Mouse (Mus musculus) skeletal muscle tissue, adult 2 months (tissue): ENCODE data around the gene Smg9.
A peak's percentile ranks its signal among the peaks of the same experiment; 100 is the strongest.
"Not testable (repeated sequence)": the region's sequence is repeated elsewhere in the genome, so short reads cannot be mapped to it uniquely, and the experiment has no call there.

Experiments
- DNase-seq: peaks from one replicate; pipeline ENCODE4 v3.0.0-alpha.2; 2012; ENCODE audit warnings: low read depth, low spot score

Smg9 gene

DNA sequence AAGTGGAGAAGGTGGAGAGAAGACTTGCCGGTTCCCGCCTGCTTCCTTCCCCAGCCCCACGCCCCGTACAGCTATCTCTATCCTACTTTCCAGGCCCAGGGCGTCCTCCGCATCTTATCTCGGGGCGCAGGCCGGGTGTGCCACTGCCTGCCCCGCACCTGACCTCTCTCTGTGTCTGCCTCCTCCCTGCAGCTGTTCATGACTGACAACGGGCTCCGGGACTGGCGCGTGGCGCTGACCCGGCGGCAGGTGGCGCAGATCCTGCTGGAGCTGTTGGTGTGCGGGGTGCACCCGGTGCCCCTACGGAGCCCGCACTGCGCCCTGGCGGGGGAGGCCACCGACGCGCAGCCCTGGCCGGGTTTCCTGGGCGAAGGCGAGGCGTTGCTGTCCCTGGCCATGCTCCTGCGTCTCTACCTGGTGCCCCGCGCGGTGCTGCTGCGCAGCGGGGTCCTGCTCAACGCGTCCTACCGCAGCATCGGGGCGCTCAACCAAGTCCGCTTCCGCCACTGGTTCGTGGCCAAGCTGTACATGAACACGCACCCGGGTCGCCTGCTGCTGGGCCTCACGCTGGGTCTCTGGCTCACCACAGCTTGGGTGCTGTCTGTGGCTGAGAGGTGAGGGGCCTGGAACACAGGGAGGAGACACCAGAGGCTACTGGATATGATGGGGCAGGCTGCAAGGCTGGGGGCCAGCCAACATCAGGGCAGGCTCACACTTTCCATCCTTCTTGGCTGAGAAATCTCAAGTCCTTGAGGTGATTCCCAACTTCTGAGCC lies 22.1 kb upstream of the Smg9 start:
- no peak for DNase-seq

DNA sequence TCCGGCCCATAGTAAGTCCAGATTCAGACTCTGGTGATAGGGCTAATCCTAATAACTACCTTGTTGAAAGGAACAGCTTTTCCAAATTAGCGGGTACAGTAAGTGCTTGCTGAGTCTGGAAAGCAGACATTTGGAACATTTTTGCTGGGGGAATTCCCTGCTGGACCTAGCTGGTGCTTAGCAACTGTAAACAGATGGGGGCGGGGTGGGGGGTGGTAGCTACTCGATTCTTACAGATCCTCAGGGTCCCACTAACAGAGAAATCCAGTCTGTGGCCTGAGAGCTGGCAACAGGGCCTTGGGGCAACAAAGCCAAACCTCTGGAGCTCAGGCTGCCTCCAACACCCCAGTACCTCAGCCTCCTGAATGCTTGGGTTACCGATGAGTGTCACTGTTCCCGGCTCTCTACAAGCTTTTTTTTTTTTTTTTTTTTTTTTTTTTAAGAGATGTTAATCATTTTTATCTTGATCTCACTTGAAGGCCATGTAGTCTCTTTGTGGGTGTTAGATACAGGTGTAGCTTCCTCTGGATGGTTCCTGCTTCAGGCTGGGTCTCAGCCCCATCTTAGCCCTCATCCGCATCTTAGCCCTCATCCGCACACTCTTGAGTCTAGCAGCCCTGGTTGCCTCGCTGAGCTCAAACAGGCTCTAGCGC lies 21.2 kb upstream of the Smg9 start:
- no peak for DNase-seq

DNA sequence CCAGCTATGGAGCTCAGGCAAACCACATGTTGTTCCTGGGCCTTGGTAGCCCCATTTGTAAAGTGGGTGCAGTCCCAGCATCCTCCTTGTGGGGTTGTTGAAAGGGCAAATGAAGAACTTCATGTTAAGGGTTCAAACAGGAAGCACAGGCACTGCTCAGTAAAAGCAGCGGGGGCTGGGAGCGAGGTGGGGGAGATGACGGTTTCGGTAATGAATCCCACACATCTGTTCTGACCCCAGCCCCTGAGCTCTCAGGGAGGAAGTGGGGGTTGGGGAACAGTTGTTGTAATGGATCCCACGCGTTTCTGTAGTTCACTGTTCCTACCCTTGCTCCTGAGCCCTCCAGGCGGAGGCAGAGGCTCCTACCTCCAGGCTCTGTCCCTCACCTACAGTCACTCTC lies 19.5 kb upstream of the Smg9 start:
- DNase-seq, result no peak

DNA sequence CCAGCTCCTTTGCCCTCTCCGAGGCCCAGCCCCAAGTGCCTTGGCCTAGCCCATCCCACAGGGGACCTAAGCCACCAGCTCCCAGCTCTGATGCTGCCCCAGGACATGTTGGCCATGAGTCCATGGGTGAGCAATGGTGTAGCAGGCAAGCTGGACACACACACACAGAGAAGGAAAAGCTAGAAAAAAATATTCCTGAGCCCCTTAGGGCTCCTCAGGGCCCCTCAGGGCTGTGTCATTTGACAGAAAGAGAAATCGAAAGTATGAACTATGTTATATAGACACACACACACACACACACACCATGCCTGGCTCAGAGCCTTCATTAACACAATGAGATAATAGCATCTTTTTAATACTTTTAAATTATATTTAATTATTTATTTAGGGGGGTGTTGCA lies 19.0 kb upstream of the Smg9 start:
- DNase-seq, result no peak

DNA sequence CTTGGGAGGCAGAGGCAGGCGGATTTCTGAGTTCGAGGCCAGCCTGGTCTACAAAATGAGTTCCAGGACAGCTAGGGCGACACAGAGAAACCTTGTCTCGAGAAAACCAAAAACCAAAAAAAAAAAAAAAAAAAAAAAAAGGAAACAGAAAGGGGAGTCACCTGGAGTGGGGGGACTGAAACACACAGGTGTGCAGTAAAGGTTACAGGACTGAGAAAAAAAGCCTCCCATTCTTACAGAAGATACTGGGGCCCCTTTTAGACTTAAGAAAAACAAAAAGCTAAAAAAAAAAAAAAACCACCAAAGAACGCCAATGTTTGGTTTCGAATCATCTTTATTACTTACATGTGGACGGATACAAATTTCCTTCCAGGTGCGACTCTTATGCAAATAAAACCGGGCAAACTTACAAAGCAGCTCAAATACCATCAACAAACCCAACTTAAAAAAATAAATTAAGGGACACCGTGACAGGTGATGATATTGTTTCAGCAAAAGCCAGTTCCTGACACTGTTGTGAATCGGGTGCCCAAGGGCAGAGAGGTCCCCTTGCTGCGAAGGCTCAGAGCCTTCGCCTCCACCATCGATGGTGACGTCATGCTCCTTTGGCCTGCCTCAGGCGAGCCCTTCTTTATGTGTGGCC lies 16.6 kb upstream of the Smg9 start:
- DNase-seq, result no peak

DNA sequence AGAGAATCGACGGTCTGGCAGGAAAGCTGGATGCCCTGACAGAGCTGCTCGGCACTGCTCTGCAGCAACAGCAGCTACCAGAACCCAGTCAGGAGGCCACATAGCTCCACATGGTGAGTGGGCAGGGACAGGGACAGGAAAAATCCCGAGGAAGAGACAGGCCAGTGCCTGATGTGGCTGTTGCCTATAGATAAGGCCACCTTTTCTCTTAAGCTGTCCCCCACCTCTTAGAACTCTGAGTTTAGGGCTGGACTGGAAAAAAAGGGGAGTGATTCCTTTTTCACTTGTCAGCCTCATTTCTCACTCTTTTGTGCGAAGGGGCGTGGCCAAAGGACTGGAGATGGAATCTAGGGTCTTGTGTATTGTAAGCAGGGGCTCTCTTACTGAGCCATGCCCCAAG lies 15.3 kb upstream of the Smg9 start:
- no peak for DNase-seq

DNA sequence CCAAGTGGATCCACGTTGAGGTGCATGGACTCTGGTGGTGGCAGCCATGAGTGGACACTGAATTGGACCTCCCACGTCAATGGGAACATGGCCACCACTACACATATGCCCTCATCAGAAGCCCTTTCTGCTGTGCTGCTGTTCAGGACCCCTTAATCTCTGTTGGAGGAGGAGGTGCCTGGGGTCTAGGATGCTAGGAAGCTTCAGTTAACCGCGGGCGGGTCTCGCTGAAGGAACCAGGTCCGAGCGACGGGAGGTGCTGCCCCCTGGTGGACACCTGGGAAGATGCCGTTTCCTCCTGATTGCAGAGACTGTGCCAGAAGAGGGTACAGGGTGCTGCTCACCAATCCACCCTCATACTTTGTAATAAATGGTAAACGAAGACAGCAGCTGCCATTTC lies 14.6 kb upstream of the Smg9 start:
- DNase-seq, result no peak

DNA sequence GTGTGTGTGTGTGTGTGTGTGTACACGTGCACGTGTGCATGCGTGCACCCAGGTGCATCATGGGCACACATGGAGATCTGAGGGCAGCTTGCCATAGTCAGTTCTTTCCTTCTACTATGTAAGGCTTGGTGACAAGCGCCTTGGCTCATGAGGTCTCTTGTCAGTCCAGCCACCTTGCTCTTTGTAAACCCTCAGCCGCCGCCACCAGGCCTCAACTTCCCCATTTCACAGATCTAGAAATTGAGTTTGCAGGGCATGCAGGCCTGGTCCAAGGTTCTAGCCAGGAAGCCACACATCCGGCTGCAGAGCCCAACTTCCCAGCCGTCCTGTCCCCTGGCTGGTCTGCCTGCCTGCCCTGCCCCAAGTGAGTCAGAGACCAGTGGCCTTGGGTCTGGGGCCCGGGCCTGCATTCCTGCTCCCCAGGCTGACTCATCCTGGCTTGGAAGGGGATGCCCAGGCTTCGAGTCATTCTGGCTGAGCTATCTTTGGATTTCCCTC lies 12.3 kb upstream of the Smg9 start:
- peak; percentile 63 for DNase-seq

DNA sequence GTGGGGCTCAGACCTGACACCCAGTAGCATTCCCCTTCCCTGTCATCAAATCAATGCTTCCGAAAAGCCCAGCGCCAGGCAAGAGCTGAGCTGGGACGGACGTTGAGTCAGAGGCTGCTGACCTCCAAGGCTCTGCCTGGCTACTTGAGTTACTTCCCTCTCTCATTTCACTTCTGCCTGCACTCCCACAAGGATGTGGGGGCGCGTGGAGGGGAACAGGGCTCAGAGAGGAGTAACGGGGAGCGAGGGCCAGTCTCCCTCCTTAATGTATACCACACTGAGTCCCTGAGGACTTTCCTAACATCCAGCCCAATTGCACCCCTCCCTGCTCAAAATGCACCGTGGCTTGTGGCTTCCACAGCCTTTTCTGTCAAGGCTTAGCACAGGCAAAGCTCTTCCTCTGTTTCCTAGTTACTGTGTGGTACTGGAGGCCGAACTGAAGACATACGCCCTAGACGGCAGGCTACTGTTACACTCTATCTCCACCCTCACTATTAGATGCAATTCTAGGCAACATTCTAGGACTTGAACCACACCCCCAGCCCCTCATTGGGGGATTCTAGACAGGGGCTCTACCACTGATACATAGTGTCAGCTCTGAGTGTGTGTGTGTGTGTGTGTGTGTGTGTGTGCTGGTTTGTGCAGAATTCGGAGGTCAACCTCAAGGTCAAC lies 9.8 kb upstream of the Smg9 start:
- no peak for DNase-seq

DNA sequence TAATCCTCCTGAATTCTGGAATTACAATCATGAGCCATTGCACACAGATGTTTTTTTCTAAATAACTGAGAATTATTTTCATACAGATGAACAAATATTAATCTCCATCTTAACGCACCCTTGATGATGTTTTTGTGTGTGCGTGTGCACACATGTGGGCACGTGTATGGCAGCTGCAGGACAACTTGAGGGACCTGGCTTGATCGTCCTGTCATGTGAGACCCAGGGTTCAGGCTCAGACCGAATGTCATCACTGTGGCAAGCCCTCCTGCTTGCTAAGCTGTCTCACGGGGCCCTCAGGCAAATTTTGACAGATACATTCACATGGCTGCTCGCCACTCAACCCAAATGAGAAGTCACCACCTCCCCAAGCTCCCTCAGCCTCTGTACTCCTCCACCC lies 8.9 kb upstream of the Smg9 start:
- peak; percentile 55 for DNase-seq

DNA sequence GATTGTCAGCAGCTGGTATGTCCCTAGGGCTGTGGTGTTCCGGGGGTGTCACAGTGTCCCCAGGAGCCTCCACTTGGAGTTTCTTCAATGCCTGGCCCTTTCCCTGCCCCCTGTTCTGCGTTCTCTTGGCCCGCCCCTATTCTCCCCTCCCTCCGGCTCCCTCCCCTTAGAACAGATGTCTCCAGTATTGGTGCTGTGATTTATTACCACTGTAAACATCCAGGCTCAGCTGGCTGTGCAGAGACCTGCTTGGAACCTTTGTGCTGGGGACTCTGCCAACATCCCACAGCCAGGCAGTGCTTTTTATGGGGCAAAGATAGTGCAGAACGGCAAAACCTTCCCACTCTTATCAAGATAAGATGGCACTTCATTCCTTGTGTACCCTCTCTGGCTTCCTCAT lies 8.3 kb upstream of the Smg9 start:
- peak; percentile 70 for DNase-seq

DNA sequence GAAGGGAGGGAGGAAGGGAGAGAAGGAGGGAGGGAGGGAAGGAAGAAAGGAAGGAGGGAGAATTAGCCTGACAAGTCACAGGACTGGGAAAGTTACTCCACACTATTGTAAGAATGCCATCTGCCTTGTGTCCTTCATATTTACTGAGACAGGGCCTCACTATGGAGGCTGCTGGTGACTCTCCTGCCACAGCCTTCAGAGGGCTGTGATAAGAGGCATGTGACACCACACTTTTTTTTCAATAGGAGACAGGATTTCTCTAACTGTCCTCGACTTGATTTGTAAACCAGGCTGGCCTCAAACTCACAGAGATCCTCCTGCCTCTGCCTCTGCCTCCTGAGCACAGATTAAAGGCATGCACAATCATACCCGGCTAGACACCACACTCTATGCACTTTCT lies 7.7 kb upstream of the Smg9 start:
- no peak for DNase-seq

DNA sequence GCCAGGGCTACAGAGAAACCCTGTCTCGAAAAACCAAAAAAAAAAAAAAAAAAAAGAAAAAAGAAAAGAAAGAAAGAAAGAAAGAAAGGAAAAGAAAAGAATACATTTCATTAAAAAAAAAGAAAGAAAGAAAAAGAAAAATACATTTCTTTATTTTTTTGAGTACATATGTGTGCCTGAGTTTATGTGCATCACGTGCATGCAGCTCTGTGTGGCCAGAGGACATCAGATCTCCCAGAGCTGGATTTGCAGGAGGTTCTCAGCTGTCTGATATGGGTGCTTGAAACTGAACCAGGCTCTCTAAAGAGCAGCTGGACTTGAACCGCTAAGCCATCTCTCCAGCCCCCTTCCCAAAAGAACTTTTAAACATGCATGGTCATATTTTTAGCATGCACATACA lies 5.4 kb upstream of the Smg9 start:
- no peak for DNase-seq

DNA sequence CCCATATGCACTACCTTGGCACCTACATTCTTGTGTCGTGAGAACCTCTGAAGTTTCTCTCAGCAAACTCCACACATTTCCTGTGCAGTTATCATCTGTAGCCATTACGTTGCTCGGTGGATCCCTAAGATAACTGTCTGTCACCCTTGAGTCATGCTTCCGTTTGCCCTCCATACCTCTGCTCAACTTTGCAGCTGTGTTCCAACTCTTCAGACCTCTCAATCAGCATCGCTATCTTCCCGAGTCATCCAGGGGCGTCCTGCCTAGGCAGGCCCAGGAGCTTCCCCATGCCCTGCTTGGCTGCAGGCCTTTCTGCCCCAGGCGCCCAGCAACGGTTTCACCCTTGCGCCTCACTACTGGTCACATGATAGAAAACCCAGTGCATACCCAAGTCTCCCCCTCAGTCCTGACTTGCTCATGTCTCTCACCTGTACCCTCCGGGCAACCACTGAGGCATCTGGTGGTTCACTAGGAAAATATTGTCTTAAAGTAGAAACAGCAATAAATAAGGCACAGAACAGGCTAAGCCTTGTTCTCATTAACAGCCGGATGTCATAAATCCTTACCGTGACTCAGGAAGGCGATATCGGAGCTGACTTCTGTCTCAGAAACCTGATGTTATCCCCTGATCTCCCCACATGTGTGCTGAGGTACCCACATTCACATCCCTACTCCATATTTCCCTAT lies 4.8 kb upstream of the Smg9 start:
- DNase-seq, result no peak

DNA sequence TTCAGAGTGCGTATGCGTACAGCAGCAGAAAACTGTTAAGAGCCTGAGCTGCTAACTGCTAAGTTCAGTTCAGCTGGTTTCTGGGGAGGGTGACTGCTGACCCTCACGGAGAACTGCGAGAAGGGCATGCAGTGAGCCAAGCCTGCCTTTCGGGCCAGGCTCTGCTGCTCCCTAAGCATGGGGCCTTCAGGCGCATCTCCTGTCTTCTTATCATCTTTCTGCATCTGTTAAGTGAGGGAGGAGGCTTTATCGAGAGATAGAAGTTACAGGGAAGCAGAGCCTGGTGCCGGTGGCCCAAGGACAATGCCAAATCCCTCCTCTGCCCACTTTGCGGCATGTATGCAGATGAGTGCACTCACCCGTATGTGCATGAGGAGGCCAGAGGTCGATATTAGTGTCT lies 2.6 kb upstream of the Smg9 start:
- DNase-seq, result no peak

DNA sequence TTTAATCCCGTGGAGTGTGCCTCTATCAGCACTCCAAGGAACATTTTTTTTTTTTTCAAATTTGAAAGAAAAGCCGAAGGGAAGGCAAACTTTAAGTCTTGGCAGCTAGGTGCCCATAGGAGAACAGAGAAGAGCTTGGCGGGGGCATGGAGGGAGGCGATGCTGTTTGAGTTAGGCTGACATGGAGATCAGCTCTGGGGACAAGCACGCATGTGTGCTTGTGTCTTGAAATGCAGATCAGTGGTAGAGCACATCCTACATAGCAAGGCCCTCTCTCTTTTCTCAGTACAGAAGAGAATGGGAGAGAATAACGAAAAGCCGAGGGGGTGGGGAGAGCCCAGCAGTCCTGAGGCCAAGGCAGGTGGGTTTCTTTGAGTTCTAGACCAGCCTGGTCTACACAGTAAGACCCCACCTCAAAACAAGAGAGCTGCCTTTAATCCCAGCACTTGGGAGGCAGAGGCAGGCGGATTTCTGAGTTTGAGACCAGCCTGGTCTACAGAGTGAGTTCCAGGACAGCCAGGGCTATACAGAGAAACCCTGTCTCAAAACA lies 980 bp upstream of the Smg9 start:
- no peak for DNase-seq

DNA sequence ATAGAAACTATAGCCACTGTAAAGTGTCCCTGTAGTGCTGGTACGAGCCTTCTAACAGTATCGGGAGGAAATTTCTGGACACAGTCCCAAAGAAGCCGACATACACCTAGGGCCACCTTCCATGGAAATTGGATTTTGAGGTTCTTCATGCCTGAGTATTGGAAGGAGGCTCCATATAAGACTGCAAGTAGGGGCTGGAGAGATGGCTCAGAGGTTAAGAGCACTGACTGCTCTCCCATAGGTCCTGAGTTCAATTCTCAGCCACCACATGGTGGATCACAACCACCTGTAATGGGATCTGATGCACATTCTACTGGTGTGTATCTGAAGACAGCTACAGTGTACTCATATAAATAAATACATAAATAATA lies 648 bp downstream of the Smg9 start:
- DNase-seq, result no peak

DNA sequence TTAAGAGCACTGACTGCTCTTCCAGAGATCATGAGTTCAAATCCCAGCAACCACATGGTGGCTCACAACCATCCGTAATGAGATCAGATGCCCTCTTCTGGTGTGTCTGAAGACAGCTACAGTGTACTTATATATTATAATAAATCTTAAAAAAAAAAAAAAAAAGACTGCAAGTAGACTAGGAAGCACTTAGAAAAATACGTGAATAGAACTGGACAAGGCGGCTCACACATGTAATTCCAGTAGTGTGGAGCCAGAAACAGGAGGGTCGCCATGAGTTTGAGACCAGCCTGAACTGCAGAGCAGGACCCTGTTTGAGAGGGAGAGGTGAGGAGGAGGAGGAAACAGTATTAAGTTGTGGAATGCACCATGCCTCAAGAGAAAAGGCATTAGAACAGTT lies 1.1 kb downstream of the Smg9 start:
- not testable (repeated sequence) for DNase-seq

DNA sequence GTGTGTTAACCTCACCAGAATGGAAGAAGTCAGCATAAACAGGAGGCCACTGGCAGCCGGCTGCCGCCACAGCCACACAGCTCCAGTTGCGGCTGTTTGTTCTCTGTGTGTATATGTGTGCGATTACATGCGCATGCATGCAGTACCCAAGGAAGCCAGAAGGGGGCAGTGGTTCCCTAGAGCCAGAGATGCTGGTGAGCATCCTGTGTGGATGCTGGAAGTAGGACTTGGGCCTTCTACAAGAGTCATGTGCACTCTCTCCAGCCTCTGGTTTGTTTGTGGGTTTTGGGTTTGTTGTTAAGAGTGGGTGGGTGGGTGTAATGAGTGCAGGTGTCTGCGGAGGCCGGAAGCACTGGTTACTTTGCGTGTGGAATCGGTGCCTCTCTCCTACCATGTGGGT lies 3.4 kb downstream of the Smg9 start:
- DNase-seq, result no peak

DNA sequence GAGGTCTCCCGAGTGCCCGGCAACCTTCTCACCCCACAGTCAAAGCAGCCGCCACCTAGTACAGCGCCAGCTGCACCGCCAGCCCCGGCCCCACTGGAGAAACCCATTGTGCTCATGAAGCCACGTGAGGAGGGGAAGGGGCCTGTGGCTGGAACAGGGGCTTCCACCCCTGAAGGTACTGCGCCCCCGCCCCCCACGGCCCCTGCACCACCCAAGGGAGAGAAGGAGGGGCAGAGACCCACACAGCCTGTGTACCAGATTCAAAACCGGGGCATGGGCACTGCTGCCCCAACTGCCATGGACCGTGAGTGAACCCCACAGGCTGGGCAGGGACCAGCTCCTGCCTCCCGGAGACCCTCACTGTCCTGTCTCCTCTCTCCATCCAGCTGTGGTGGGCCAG lies 6.2 kb downstream of the Smg9 start:
- DNase-seq, result no peak

DNA sequence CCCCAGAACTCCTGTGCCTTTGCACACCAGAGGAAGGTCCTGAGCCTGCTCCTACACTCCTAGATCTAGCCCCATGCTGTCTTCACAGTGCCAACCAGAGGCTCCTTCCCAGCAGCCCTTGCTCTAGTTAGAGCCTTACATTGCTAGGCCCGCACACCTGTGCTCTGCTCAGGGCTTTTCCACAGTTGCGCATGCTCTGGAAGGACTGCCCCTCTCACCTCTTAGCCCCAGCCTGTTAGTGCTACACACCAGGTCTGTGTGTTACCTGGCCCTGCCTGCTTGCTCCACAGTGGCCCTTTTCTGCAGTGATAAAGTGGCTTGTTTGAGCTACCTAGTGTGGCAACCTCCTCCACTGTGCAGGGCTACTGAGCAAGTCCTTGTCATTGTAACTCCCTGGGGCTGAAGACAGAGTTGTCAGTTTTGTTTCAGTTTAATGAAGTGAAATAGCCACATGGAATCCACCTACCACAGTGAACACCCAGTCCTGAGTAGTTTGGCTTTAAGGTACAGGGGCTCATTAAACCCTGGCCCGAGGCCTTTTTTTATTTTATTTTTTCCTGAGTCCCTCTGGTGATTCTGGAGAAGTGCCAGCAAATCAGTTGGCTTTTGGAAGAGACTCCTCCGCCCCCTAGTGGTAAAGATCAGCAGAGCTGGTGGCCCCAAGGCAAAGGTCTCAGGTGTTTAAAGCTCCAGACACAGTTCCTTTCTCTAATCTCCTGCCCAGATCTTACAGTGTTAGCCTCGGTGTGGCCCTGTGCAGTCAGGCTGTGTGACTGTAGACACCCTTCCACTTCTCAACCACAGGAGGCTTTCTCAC lies 7.3 kb downstream of the Smg9 start:
- peak; percentile 78 for DNase-seq
